In the genomic region with DNA sequence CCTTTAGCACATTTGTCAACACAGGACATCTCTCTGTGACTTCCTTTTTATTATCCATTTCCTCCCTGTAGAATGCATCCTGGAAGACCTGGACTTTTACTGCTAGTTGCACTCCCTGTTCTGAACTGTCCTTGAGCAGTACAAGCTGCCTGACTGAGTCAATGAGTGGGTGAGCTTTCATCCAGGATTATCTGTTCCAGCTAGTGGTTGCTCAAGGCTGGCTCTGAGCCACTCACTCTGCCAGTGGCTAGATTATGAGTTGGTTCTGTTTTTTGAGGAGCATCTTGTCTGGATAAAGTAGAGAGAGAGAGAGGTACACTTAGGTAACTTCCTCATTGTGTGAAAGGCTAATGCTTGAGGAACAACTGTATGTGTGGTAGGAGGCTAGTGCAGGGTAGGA, we compare ENCODE assay signal across 1 mouse cellular context.
TF ChIP-seq lines count a peak whose summit lies in the region.

No protein-coding gene starts in this region.

TF ChIP-seq in MEL, 35 proteins besides CTCF, POLR2A, EP300 and RAD21 (continued from another document):
- no peak for TF ChIP-seq TBP (IDR thresholded peaks at IDR 0.05; ENCODE audit: low read depth, low read length)
